Mouse (Mus musculus) c-Kit-negative CD71-positive TER-119-positive erythroid progenitor cells, embryonic 14.5 days (primary cell): ENCODE data around the gene Hdac4.

Experiments
- DNase-seq: peaks from one replicate; pipeline ENCODE4 v3.0.0-alpha.2; 2013; ENCODE audit warnings: low read depth, low spot score

Gene Hdac4

GRCm38 (mm10) chr1:92028158-92028557, 167.3 kb downstream of the Hdac4 start:
- no peak for DNase-seq

- no peak for DNase-seq
These were observed 169.1 kb downstream of the Hdac4 start for GRCm38 (mm10) chr1:92026351-92026750.

GRCm38 (mm10) chr1:92023906-92024305, 171.6 kb downstream of the Hdac4 start:
- DNase-seq, result no peak

GRCm38 (mm10) chr1:92022009-92022408, 173.5 kb downstream of the Hdac4 start:
- DNase-seq, result no peak

- DNase-seq, result no peak
These were observed 179.4 kb downstream of the Hdac4 start for GRCm38 (mm10) chr1:92015938-92016672.

- DNase-seq, result no peak
These were observed 180.2 kb downstream of the Hdac4 start for GRCm38 (mm10) chr1:92015252-92015651.

- DNase-seq, result no peak
These were observed 181.0 kb downstream of the Hdac4 start for GRCm38 (mm10) chr1:92014496-92014895.

- DNase-seq, result no peak
These were observed 188.8 kb downstream of the Hdac4 start for GRCm38 (mm10) chr1:92006666-92007065.

GRCm38 (mm10) chr1:92005617-92005940, 189.9 kb downstream of the Hdac4 start:
- DNase-seq, result no peak

GRCm38 (mm10) chr1:92004906-92005616, 190.4 kb downstream of the Hdac4 start:
- no peak for DNase-seq

- no peak for DNase-seq
These were observed 191.4 kb downstream of the Hdac4 start for GRCm38 (mm10) chr1:92004122-92004521.

GRCm38 (mm10) chr1:92000226-92000625, 195.3 kb downstream of the Hdac4 start:
- no peak for DNase-seq

- no peak for DNase-seq
These were observed 201.8 kb downstream of the Hdac4 start for GRCm38 (mm10) chr1:91993658-91994165.

GRCm38 (mm10) chr1:91992652-91993051, 202.8 kb downstream of the Hdac4 start:
- no peak for DNase-seq

- DNase-seq, result no peak
These were observed 203.9 kb downstream of the Hdac4 start for GRCm38 (mm10) chr1:91991597-91991996.

GRCm38 (mm10) chr1:91990852-91991251, 204.6 kb downstream of the Hdac4 start:
- DNase-seq, result no peak

- no peak for DNase-seq
These were observed 206.6 kb downstream of the Hdac4 start for GRCm38 (mm10) chr1:91988866-91989265.

- DNase-seq, result no peak
These were observed 208.1 kb downstream of the Hdac4 start for GRCm38 (mm10) chr1:91987431-91987830.

GRCm38 (mm10) chr1:91985783-91986182, 209.7 kb downstream of the Hdac4 start:
- DNase-seq, result no peak

- DNase-seq, result no peak
These were observed 211.0 kb downstream of the Hdac4 start for GRCm38 (mm10) chr1:91984507-91984906.

- no peak for DNase-seq
These were observed 214.1 kb downstream of the Hdac4 start for GRCm38 (mm10) chr1:91981381-91981780.

GRCm38 (mm10) chr1:91978443-91978842, 217.1 kb downstream of the Hdac4 start:
- DNase-seq, result no peak
